Comparison of ENCODE assay signal across 11 mouse cellular contexts in the genomic region with DNA sequence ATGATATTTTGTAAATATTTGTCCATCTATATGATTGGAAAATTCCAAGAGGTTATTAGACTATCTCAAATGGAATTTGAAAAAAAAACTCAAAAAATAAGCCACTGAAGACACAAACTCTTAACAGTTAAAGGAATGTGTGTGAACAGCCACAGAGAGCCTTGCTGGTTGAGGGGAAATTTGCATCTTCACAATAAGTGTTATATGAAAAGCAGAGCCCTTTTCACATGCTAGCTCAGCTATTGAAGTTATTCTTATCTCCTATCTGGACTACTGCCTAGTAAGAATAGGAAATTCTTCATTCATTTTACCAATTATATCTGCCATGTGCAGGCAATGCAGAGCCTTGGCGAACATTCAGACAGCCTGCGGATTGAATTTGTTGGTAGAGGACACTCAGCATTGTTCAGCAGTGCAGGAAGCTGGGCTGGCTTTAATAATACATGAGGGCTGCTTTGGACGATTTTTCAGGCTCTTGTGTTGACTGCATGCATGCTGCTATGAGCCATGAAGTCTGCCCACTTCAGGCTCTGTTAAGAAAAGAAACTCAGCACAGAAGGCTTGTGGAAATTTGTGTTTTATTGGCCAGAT.
DNase-seq lines count a peak whose midpoint lies in the region; ATAC-seq and TF ChIP-seq lines count a peak whose summit lies in the region.
"Had no signal": no experiment of that assay in that cellular context is flagged by ENCODE, and none has a peak within 500 bp of the region (broad histone marks: within the 10 kb centered on the region; RNA-seq: fewer than 3 reads in every experiment).

No protein-coding gene starts in this region.

- peaks cover 18% of the 10 kb centered on the region for H3K4me1 ChIP-seq in midbrain, embryonic 10.5 days
- H3K4me1 ChIP-seq in heart, adult 2 months (ENCODE audit: control insufficient read depth, insufficient read depth, low read length), result no peaks in the 10 kb centered on the region
- H3K4me1 ChIP-seq: megakaryocyte, embryonic 14.5 days had no signal

- WGBS in midbrain, embryonic 10.5 days, result 44% methylated on average over 3 of the region's 3 CpGs
- 8% methylated on average over 3 of the region's 3 CpGs for WGBS in heart, adult 2 months

- ATAC-seq in monocyte, adult 5-6 weeks (replicated peaks; ENCODE audit: insufficient number of reproducible peaks, low FRiP score, low TSS enrichment, poor library complexity, severe bottlenecking), result no peak

- H3K9me3 ChIP-seq in midbrain, embryonic 10.5 days (replicated peaks), result no peaks in the 10 kb centered on the region
- H3K9me3 ChIP-seq: heart, embryonic 15.5 days; megakaryocyte, embryonic 14.5 days had no signal

- TF ChIP-seq EP300 in heart, adult 2 months (IDR thresholded peaks at IDR 0.05; ENCODE audit: insufficient read depth, low read depth, low read length), result no peak

- no peaks in the 10 kb centered on the region for H3K27me3 ChIP-seq in midbrain, embryonic 10.5 days (ENCODE audit: low read depth, poor library complexity, severe bottlenecking)
- H3K27me3 ChIP-seq in heart, adult 2 months (ENCODE audit: control insufficient read depth, insufficient read depth, low read length), result no peaks in the 10 kb centered on the region
- H3K27me3 ChIP-seq: heart, embryonic 15.5 days; megakaryocyte, embryonic 14.5 days had no signal

- intact Hi-C loops in heart, adult 2 months (cut with DNase I), result no loop called here

- H3K27ac ChIP-seq in midbrain, embryonic 10.5 days (replicated peaks), result peak overlapping the region; percentile 61; the same call in 1 of the 2 replicates
- no peak overlapping the region for H3K27ac ChIP-seq in heart, adult 2 months
- H3K27ac ChIP-seq: heart, embryonic 15.5 days; left cerebral cortex, adult 2 months had no signal

- H3K4me3 ChIP-seq in midbrain, embryonic 10.5 days, result no peak overlapping the region
- H3K4me3 ChIP-seq in heart, adult 2 months, result no peak overlapping the region
- H3K4me3 ChIP-seq: heart, embryonic 15.5 days; left cerebral cortex, adult 2 months; megakaryocyte, embryonic 14.5 days had no signal

- no peaks in the 10 kb centered on the region for H3K79me2 ChIP-seq in heart, adult 2 months (replicated peaks; ENCODE audit: control insufficient read depth, insufficient read depth, low read length)

- H3K9ac ChIP-seq in heart, adult 2 months (ENCODE audit: low read depth, low read length), result no peak overlapping the region
- H3K9ac ChIP-seq: heart, embryonic 15.5 days had no signal

- TF ChIP-seq POLR2A in heart, adult 2 months (IDR thresholded peaks at IDR 0.05; ENCODE audit: insufficient read depth, low read depth, low read length), result no peak

- TF ChIP-seq CTCF in heart, adult 2 months (IDR thresholded peaks at IDR 0.05), result no peak

- DNase-seq in embryo, embryonic 11 days, result peak; percentile 51
- no peak for DNase-seq in embryo, embryonic 10 days (ENCODE audit: low spot score)
- DNase-seq in right cerebral cortex, adult 18-20 months, result peak; percentile 15
- no peak for DNase-seq in right cerebral cortex, postnatal 14 days
- no peak for DNase-seq in midbrain, embryonic 10.5 days (ENCODE audit: low spot score)
- no peak for DNase-seq in adrenal gland, postnatal 25 days
- no peak for DNase-seq in heart, adult 2 months

- H3K36me3 ChIP-seq in midbrain, embryonic 10.5 days, result no peaks in the 10 kb centered on the region
- H3K36me3 ChIP-seq in heart, adult 2 months (ENCODE audit: control insufficient read depth, insufficient read depth, low read length), result no peaks in the 10 kb centered on the region
- H3K36me3 ChIP-seq: heart, embryonic 15.5 days had no signal

Comparison
In these comparisons a context has a peak if more than half of its experiments do, and no peak if none do; other contexts are left out.
1. DNase-seq: peak in embryo, embryonic 11 days (single experiment) and right cerebral cortex, adult 18-20 months (single experiment); none in embryo, embryonic 10 days (single experiment), right cerebral cortex, postnatal 14 days (single experiment), midbrain, embryonic 10.5 days (single experiment), adrenal gland, postnatal 25 days (single experiment) and heart, adult 2 months (0 of 2).